Mouse (Mus musculus) midbrain, embryonic 16.5 days (tissue): ENCODE measurements around the gene Npas2. TPM values are rescaled to one million over a fixed set of nuclear protein-coding genes. Genes with fewer than 3 reads are reported as not detected.

Experiments
- ATAC-seq: fragments of 200-750 bp; cut with Nextera tagmentation; 2 replicates; pipeline ENCODE4 v1.8.0; 2017; ENCODE audit warnings: moderate TSS enrichment
- H3K27ac ChIP-seq: fragments of 300-500 bp; sonication (generic); 2 replicates; pipeline ENCODE4 v1.5.1; 2014; ENCODE audit warnings: mild to moderate bottlenecking, low read length, mixed read lengths
- H3K27me3 ChIP-seq: fragments of 300-500 bp; sonication (generic); 2 replicates; pipeline ENCODE4 v1.6.1; 2014; ENCODE audit warnings: low read depth, low read length, mixed read lengths; ENCODE audit not compliant: control insufficient read depth, insufficient read depth
- H3K36me3 ChIP-seq: fragments of 300-500 bp; sonication (generic); 2 replicates; pipeline ENCODE4 v1.6.1; 2014; ENCODE audit warnings: mild to moderate bottlenecking, low read length, moderate library complexity, mixed read lengths; ENCODE audit not compliant: control insufficient read depth, insufficient read depth
- H3K4me1 ChIP-seq: fragments of 300-500 bp; sonication (generic); 2 replicates; pipeline ENCODE4 v1.6.1; 2014; ENCODE audit warnings: mild to moderate bottlenecking, low read length, mixed read lengths; ENCODE audit not compliant: control insufficient read depth, insufficient read depth
- H3K4me2 ChIP-seq: fragments of 300-500 bp; sonication (generic); 2 replicates; pipeline ENCODE4 v1.6.1; 2014; ENCODE audit warnings: mild to moderate bottlenecking, low read length, mixed read lengths
- H3K4me3 ChIP-seq: fragments of 300-500 bp; sonication (generic); 2 replicates; pipeline ENCODE4 v1.5.1; 2014; ENCODE audit warnings: low read depth, mild to moderate bottlenecking, low read length, moderate library complexity, mixed read lengths
- H3K9ac ChIP-seq: fragments of 300-500 bp; sonication (generic); 2 replicates; pipeline ENCODE4 v1.6.1; 2014; ENCODE audit warnings: low read depth, low read length, mixed read lengths
- H3K9me3 ChIP-seq: fragments of 300-500 bp; sonication (generic); replicated peaks from 2 replicates; pipeline ENCODE4 v1.6.1; 2014; ENCODE audit warnings: mild to moderate bottlenecking, low read length, mixed read lengths; ENCODE audit not compliant: control insufficient read depth, poor library complexity, severe bottlenecking
- WGBS: fragments of 180-500 bp; shearing (Covaris S2); extraction: QIAGEN DNeasy Blood & Tissue Kit; methylation state at CpG from one replicate; pipeline ENCODE4 v1.1.7; 2014; 5-methylcytosine and 5-hydroxymethylcytosine counted together
- polyA plus RNA-seq: library from polyadenylated mRNA; unstranded; fragments of >200 nt; fragmentation: Nextera tagmentation; extraction: Ambion mirVana; gene quantifications from 2 replicates; pipeline ENCODE4 v1.2.1, GENCODE M21; 2015

Npas2 gene
- polyA plus RNA-seq, 1 experiment from 2014 or later: 0.54 TPM

GRCm38 (mm10) chr1:39325228-39325627, 131.7 kb downstream of the Npas2 start:
- no peak overlapping the region for H3K27ac ChIP-seq
- H3K4me1 ChIP-seq: no peaks in the 10 kb centered on the region
- H3K27me3 ChIP-seq: no peaks in the 10 kb centered on the region
- H3K4me3 ChIP-seq: no peak overlapping the region
- H3K36me3 ChIP-seq: no peaks in the 10 kb centered on the region
- no peaks in the 10 kb centered on the region for H3K9me3 ChIP-seq
- H3K9ac ChIP-seq: no peak overlapping the region
- H3K4me2 ChIP-seq: no peak overlapping the region
- no peak for ATAC-seq
- 90% methylated on average over 6 of the region's 6 CpGs for WGBS

DNA sequence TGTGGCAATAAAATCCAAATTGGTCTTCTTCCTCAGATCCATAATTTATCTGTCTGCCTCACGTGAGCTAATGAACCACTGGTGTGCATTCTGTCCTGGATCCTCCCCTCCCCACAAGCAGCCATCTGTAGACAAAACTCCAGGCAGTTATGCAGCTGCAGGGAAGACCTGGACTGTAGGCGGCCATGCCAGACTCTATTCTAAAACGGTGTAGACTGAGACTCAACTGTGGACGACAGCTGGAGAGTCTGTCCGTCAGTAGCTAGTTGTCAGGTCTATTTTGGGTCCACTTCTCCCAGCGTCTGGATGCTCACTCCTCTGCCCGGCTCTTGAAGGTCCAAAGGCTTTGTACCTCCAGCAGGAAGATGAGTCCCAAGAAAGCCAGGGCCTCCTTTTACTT, 134.0 kb downstream of the Npas2 start:
- Histone ChIP-seq H3K36me3 (no peaks in the 10 kb centered on the region), H3K4me1 (no peaks in the 10 kb centered on the region), H3K27ac (no peak overlapping the region), H3K9me3 (no peaks in the 10 kb centered on the region), H3K4me2 (no peak overlapping the region), H3K27me3 (no peaks in the 10 kb centered on the region), H3K9ac (no peak overlapping the region), H3K4me3 (no peak overlapping the region)
- 74% methylated on average over 7 of the region's 7 CpGs for WGBS
- no peak for ATAC-seq

DNA sequence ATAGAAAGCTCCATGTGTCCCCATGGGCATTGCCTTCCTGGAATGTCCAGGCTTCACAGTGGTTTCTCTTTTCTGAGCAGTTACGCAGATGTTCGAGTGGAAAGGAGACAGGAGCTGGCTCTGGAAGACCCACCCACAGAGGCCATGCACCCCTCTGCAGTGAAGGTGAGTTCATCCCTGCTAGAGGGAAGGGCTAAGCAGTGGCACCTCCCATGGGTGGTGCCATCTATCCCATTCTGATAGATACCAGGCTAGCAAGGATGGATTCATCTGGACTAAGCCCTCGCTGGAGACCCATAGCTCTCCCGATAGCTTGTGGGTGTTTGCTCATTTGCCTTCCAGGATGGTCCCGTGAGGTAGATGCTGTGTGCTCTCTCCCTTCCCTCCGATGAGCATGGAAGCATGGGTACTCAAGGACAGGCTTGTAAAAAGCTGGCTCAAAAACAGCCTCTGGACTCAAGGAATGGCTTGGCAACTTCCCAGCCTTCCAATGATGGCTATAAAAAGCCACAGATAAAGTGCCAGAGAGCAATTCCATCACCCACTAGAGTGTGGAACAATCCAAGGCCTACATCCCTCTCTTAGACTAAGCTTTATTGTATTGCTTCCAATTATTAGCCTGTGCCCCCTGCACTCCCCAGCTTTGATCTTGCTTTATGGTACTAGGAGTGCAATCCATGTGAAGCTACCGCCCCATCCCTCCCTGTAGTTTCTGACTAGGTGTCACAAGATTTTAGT, 137.5 kb downstream of the Npas2 start:
- Histone ChIP-seq H3K4me2 (no peak overlapping the region), H3K36me3 (no peaks in the 10 kb centered on the region), H3K9ac (no peak overlapping the region), H3K4me1 (no peaks in the 10 kb centered on the region), H3K9me3 (no peaks in the 10 kb centered on the region), H3K27me3 (no peaks in the 10 kb centered on the region), H3K4me3 (no peak overlapping the region), H3K27ac (no peak overlapping the region)
- WGBS: 86% methylated on average over 7 of the region's 7 CpGs
- no peak for ATAC-seq

DNA sequence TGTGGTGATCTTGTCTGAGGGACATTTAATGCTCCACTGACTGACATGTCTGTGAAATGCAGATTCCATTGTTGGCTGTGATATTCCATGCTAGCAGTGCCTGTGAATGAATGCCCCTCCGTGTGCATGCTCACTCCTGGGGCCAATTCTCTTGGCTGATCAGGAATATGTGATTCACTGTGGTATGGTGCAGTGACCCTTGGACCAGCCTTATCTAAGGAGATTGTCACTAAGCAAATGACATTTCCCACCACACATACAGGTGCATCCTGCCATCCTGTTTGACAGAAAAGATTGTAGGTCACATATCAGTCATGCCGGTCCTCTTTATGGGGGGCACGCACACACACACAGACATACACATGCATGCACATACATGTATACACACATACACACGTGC, 138.9 kb downstream of the Npas2 start:
- Histone ChIP-seq H3K4me2 (no peak overlapping the region), H3K36me3 (no peaks in the 10 kb centered on the region), H3K9ac (no peak overlapping the region), H3K4me1 (no peaks in the 10 kb centered on the region), H3K4me3 (no peak overlapping the region), H3K27me3 (no peaks in the 10 kb centered on the region), H3K27ac (no peak overlapping the region), H3K9me3 (no peaks in the 10 kb centered on the region)
- 80% methylated on average over 4 of the region's 4 CpGs for WGBS
- ATAC-seq: no peak

DNA sequence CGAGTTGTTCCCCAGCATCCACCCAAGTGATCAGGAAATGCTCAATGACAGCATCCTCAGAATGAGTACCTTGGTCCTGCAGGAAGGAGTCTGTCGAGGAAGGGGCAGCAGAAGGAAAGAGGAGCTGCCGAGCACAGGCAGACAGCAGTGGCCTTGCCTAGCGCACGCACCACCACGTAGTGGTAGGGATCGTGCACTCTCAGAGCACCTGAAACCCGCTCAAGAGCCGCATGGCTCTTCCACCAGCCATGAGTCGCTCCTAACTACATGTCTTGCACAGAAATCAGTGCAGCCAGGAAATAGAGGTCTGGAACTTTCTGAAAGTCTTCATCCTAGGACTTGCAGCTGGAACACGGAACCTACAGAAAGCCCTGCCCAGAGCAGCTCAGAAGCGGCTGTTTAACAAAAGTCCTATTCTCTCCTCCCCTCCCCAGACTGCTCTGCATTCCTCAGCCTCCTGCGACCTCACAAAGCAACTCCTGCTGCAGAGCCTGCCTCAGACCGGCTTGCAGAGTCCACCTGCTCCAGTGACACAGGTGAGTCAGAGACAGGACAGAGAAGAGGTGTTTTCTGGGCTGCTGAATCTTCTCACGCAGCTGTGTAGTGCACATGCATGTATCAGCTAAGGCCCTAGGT, 142.1 kb downstream of the Npas2 start:
- Histone ChIP-seq H3K36me3 (no peaks in the 10 kb centered on the region), H3K4me1 (no peaks in the 10 kb centered on the region), H3K4me3 (no peak overlapping the region), H3K4me2 (no peak overlapping the region), H3K9ac (no peak overlapping the region), H3K27me3 (no peaks in the 10 kb centered on the region), H3K27ac (no peak overlapping the region), H3K9me3 (no peaks in the 10 kb centered on the region)
- ATAC-seq: no peak
- WGBS: 26% methylated on average over 15 of the region's 15 CpGs

- no peaks in the 10 kb centered on the region for H3K9me3 ChIP-seq
- ATAC-seq: no peak
- H3K4me3 ChIP-seq: no peak overlapping the region
- no peaks in the 10 kb centered on the region for H3K4me1 ChIP-seq
- H3K27ac ChIP-seq: no peak overlapping the region
- no peak overlapping the region for H3K9ac ChIP-seq
- no peaks in the 10 kb centered on the region for H3K27me3 ChIP-seq
- H3K36me3 ChIP-seq: no peaks in the 10 kb centered on the region
- 80% methylated on average over 8 of the region's 8 CpGs for WGBS
- H3K4me2 ChIP-seq: no peak overlapping the region
Observed at GRCm38 (mm10) chr1:39336788-39337187, 143.3 kb downstream of the Npas2 start.

DNA sequence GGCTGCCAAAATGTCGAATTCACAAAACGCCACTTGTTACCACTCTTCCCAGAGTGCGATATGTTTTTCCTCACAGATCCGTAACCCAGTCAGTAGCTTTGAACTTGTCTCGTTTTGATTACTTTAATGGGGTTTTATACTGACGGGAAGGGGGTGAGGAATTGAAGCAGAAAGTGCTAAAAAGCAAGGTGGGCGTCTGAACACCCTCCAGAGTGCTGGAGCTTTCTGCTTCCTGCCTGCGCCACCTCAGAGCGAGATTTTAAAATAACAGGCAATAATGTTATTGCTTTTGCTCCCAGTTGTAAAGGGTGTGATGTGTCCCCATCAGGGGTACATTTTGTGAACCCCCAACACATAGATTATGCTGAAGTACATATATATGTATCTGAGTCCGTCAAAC, 145.3 kb downstream of the Npas2 start:
- Histone ChIP-seq H3K27me3 (no peaks in the 10 kb centered on the region), H3K4me2 (no peak overlapping the region), H3K4me1 (no peaks in the 10 kb centered on the region), H3K9ac (no peak overlapping the region), H3K36me3 (no peaks in the 10 kb centered on the region), H3K4me3 (no peak overlapping the region), H3K27ac (no peak overlapping the region), H3K9me3 (no peaks in the 10 kb centered on the region)
- ATAC-seq: no peak
- 81% methylated on average over 10 of the region's 10 CpGs for WGBS

DNA sequence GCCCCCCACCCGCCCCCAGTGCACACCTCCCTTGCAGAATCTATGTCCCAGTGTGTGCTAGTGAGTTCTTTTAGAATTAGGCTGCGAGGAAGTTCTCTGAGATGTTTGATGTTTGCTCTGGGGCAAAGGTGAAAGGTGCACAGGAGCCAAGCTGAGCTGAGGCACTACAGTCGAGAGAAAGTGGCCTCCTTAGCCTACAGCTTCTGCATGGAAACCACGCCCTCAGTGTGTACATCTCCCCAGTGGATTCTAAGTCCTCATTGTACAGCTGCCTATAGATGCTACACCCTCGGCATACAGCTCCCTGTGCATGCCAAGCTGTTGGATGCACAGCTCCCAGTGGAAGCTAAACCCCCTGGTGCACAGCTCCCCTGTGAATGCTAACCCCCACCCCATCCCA, 145.9 kb downstream of the Npas2 start:
- 57% methylated on average over 5 of the region's 5 CpGs for WGBS
- Histone ChIP-seq H3K9me3 (no peaks in the 10 kb centered on the region), H3K36me3 (no peaks in the 10 kb centered on the region), H3K4me2 (no peak overlapping the region), H3K4me3 (no peak overlapping the region), H3K9ac (no peak overlapping the region), H3K27ac (no peak overlapping the region), H3K4me1 (no peaks in the 10 kb centered on the region), H3K27me3 (no peaks in the 10 kb centered on the region)
- ATAC-seq: no peak

- 86% methylated on average over 6 of the region's 6 CpGs for whole genome bisulfite sequencing
- no peaks in the 10 kb centered on the region for H3K36me3 ChIP-seq
- ATAC-seq: no peak
- no peak overlapping the region for H3K9ac ChIP-seq
- H3K4me1 ChIP-seq: no peaks in the 10 kb centered on the region
- H3K9me3 ChIP-seq: no peaks in the 10 kb centered on the region
- H3K4me2 ChIP-seq: no peak overlapping the region
- H3K27me3 ChIP-seq: no peaks in the 10 kb centered on the region
- H3K27ac ChIP-seq: no peak overlapping the region
- no peak overlapping the region for H3K4me3 ChIP-seq
Observed at GRCm38 (mm10) chr1:39340156-39340555, 146.6 kb downstream of the Npas2 start.
